Mouse (Mus musculus) liver, postnatal 0 days (tissue): ENCODE results near the gene Bcl11b. TPM values are rescaled to one million over a fixed set of nuclear protein-coding genes. Genes with fewer than 3 reads are reported as not detected.

Source experiments
- ATAC-seq: fragments of 200-750 bp; cut with Nextera tagmentation; 2 replicates; pipeline ENCODE4 v1.8.0; 2017; ENCODE audit warnings: mild to moderate bottlenecking, moderate library complexity
- DNase-seq: peaks from one replicate; pipeline ENCODE4 v3.0.0-alpha.2; 2016
- H3K27ac ChIP-seq: fragments of 300-500 bp; sonication (generic); 2 replicates; pipeline ENCODE4 v1.5.1; 2014; ENCODE audit warnings: antibody characterized with exemption, moderate library complexity, mild to moderate bottlenecking, low read depth
- H3K27me3 ChIP-seq: fragments of 300-500 bp; sonication (generic); 2 replicates; pipeline ENCODE4 v1.6.1; 2014; ENCODE audit warnings: low read length, control low read depth, mixed read lengths; ENCODE audit not compliant: insufficient read depth
- H3K36me3 ChIP-seq: fragments of 300-500 bp; sonication (generic); replicated peaks from 2 replicates; pipeline ENCODE4 v1.6.1; 2014; ENCODE audit warnings: mild to moderate bottlenecking, control low read depth, low read length, moderate library complexity, mixed read lengths; ENCODE audit not compliant: insufficient read depth
- H3K4me1 ChIP-seq: fragments of 300-500 bp; sonication (generic); 2 replicates; pipeline ENCODE4 v1.6.1; 2014; ENCODE audit warnings: antibody characterized with exemption, mild to moderate bottlenecking, control low read depth; ENCODE audit not compliant: insufficient read depth
- H3K4me2 ChIP-seq: fragments of 300-500 bp; sonication (generic); 2 replicates; pipeline ENCODE4 v1.6.1; 2014; ENCODE audit warnings: low read depth, mild to moderate bottlenecking, low read length, moderate library complexity, mixed read lengths
- H3K4me3 ChIP-seq: fragments of 300-500 bp; sonication (generic); 2 replicates; pipeline ENCODE4 v1.5.1; 2014; ENCODE audit warnings: low read depth, low read length
- H3K9ac ChIP-seq: fragments of 300-500 bp; sonication (generic); replicated peaks from 2 replicates; pipeline ENCODE4 v1.6.1; 2014; ENCODE audit warnings: mild to moderate bottlenecking, moderate library complexity
- H3K9me3 ChIP-seq: fragments of 300-500 bp; sonication (generic); 2 replicates; pipeline ENCODE4 v1.6.1; 2016; ENCODE audit warnings: mild to moderate bottlenecking, control low read depth, low read length, mixed read lengths
- CTCF ChIP-seq: sonication (generic); IDR thresholded peaks from 2 replicates; pipeline ENCODE4 v1.5.1; 2016; ENCODE audit warnings: antibody characterized with exemption, low read depth
- EP300 ChIP-seq: IDR thresholded peaks from 2 replicates; pipeline ENCODE4 v1.6.1; 2016; ENCODE audit warnings: antibody characterized with exemption, low read depth, mild to moderate bottlenecking
- WGBS: fragments of 180-500 bp; shearing (Covaris S2); extraction: QIAGEN DNeasy Blood & Tissue Kit; methylation state at CpG from one replicate; pipeline ENCODE4 v1.1.7; 2014; ENCODE audit not compliant: insufficient replicate concordance; 5-methylcytosine and 5-hydroxymethylcytosine counted together
- polyA plus RNA-seq: library from polyadenylated mRNA; unstranded; fragments of >200 nt; fragmentation: Nextera tagmentation; extraction: Ambion mirVana; gene quantifications from 2 replicates; pipeline ENCODE4 v1.2.1, GENCODE M21; 2015

The Bcl11b gene
- polyA plus RNA-seq, 1 experiment from 2014 or later: not detected

- Histone ChIP-seq H3K4me2 (no peak overlapping the region), H3K9me3 (no peaks in the 10 kb centered on the region), H3K4me1 (no peaks in the 10 kb centered on the region), H3K36me3 (no peaks in the 10 kb centered on the region), H3K27ac (no peak overlapping the region), H3K9ac (no peak overlapping the region), H3K4me3 (no peak overlapping the region), H3K27me3 (no peaks in the 10 kb centered on the region)
- TF ChIP-seq CTCF: no peak
- no peak for TF ChIP-seq EP300
- DNase-seq (no peak), ATAC-seq (no peak)
- 69% methylated on average over 5 of the region's 5 CpGs for WGBS
Observed at GRCm38 (mm10) chr12:107936972-107937371, 66.4 kb downstream of the Bcl11b start.

GRCm38 (mm10) chr12:107936406-107936805 is 67.0 kb downstream of the Bcl11b start:
- TF ChIP-seq EP300: no peak
- TF ChIP-seq CTCF: no peak
- Histone ChIP-seq H3K36me3 (no peaks in the 10 kb centered on the region), H3K27ac (no peak overlapping the region), H3K9ac (no peak overlapping the region), H3K4me1 (no peaks in the 10 kb centered on the region), H3K4me2 (no peak overlapping the region), H3K9me3 (no peaks in the 10 kb centered on the region), H3K27me3 (no peaks in the 10 kb centered on the region), H3K4me3 (no peak overlapping the region)
- WGBS: 65% methylated on average over 7 of the region's 7 CpGs
- DNase-seq: no peak
- ATAC-seq: no peak

GRCm38 (mm10) chr12:107934831-107935437 is 68.5 kb downstream of the Bcl11b start:
- TF ChIP-seq EP300: no peak
- no peak for TF ChIP-seq CTCF
- no peak overlapping the region for H3K4me2 ChIP-seq
- 82% methylated on average over 16 of the region's 19 CpGs for WGBS
- H3K9me3 ChIP-seq: no peaks in the 10 kb centered on the region
- no peak overlapping the region for H3K9ac ChIP-seq
- H3K27me3 ChIP-seq: no peaks in the 10 kb centered on the region
- H3K4me1 ChIP-seq: no peaks in the 10 kb centered on the region
- no peak overlapping the region for H3K27ac ChIP-seq
- H3K36me3 ChIP-seq: no peaks in the 10 kb centered on the region
- ATAC-seq: no peak
- H3K4me3 ChIP-seq: no peak overlapping the region
- no peak for DNase-seq

GRCm38 (mm10) chr12:107932140-107932539 is 71.3 kb downstream of the Bcl11b start:
- Histone ChIP-seq H3K4me1 (no peaks in the 10 kb centered on the region), H3K4me2 (no peak overlapping the region), H3K9ac (no peak overlapping the region), H3K27ac (no peak overlapping the region), H3K4me3 (no peak overlapping the region), H3K36me3 (no peaks in the 10 kb centered on the region), H3K9me3 (no peaks in the 10 kb centered on the region), H3K27me3 (no peaks in the 10 kb centered on the region)
- WGBS: 78% methylated on average over 12 of the region's 12 CpGs
- ATAC-seq (no peak), DNase-seq (no peak)
- no peak for TF ChIP-seq CTCF
- TF ChIP-seq EP300: no peak

GRCm38 (mm10) chr12:107931476-107931875 is 71.9 kb downstream of the Bcl11b start:
- no peak overlapping the region for H3K4me2 ChIP-seq
- no peaks in the 10 kb centered on the region for H3K36me3 ChIP-seq
- H3K27ac ChIP-seq: no peak overlapping the region
- TF ChIP-seq CTCF (no peak), EP300 (no peak)
- no peak overlapping the region for H3K9ac ChIP-seq
- no peaks in the 10 kb centered on the region for H3K27me3 ChIP-seq
- DNase-seq: no peak
- no peaks in the 10 kb centered on the region for H3K4me1 ChIP-seq
- ATAC-seq: no peak
- no peaks in the 10 kb centered on the region for H3K9me3 ChIP-seq
- H3K4me3 ChIP-seq: no peak overlapping the region
- 82% methylated on average over 5 of the region's 5 CpGs for WGBS

GRCm38 (mm10) chr12:107930611-107931350 is 72.6 kb downstream of the Bcl11b start:
- WGBS: 69% methylated on average over 28 of the region's 28 CpGs
- DNase-seq (no peak), ATAC-seq (no peak)
- Histone ChIP-seq H3K9me3 (no peaks in the 10 kb centered on the region), H3K27ac (no peak overlapping the region), H3K9ac (no peak overlapping the region), H3K4me1 (no peaks in the 10 kb centered on the region), H3K4me2 (no peak overlapping the region), H3K4me3 (no peak overlapping the region), H3K36me3 (no peaks in the 10 kb centered on the region), H3K27me3 (no peaks in the 10 kb centered on the region)
- TF ChIP-seq CTCF (no peak), EP300 (no peak)
